Mouse (Mus musculus): ENCODE results near the gene Gm14308. TPM values are rescaled to one million over a fixed set of nuclear protein-coding genes. Genes with fewer than 3 reads are reported as not detected.

The Gm14308 gene
- polyA plus RNA-seq (2015; fragmentation: Nextera tagmentation; extraction: Ambion mirVana), result 21.5 and 36.0 TPM in 2 replicates

GRCm38 (mm10) chr2:176636244-176636643 is at the start of gene Gm14308:
Gene Gm14308, minus strand, starts transcription at chr2:176636344.

GRCm38 (mm10) chr2:176670222-176670621 is 34.1 kb upstream of the Gm14308 start, which contains the start of gene Zfp973:
Gene Zfp973, plus strand, starts transcription at chr2:176670522.

Other genes starting within 250 kb of the Gm14308 start
- gene Gm14435, start 212.8 kb downstream of the Gm14308 start, polyA plus RNA-seq (2015; fragmentation: Nextera tagmentation; extraction: Ambion mirVana), result 12.7 and 14.5 TPM in 2 replicates
- gene Gm14434, start 149.6 kb downstream of the Gm14308 start, polyA plus RNA-seq (2015; fragmentation: Nextera tagmentation; extraction: Ambion mirVana), result 20.3 and 21.6 TPM in 2 replicates
- not detected in 2 replicates for gene Zfp967, start 115.3 kb downstream of the Gm14308 start, polyA plus RNA-seq (2015; fragmentation: Nextera tagmentation; extraction: Ambion mirVana)
- gene Zfp973, start 34.2 kb upstream of the Gm14308 start, polyA plus RNA-seq (2015; fragmentation: Nextera tagmentation; extraction: Ambion mirVana), result 10.2 and 11.9 TPM in 2 replicates
- 56.0 and 56.1 TPM in 2 replicates for gene Gm14305, start 72.0 kb upstream of the Gm14308 start, polyA plus RNA-seq (2015; fragmentation: Nextera tagmentation; extraction: Ambion mirVana)
- gene Gm14295, start 162.3 kb upstream of the Gm14308 start, polyA plus RNA-seq (2015; fragmentation: Nextera tagmentation; extraction: Ambion mirVana), result 21.6 and 22.3 TPM in 2 replicates
- not detected in 2 replicates for gene Gm14408, start 194.8 kb upstream of the Gm14308 start, polyA plus RNA-seq (2015; fragmentation: Nextera tagmentation; extraction: Ambion mirVana)

All from neural tube, postnatal 0 days (tissue).